Mouse (Mus musculus) heart, adult 2 months (tissue): ENCODE measurements around the gene Dusp14.

Source experiments
- CTCF ChIP-seq: fragments of 200-600 bp; IDR thresholded peaks from 2 replicates; pipeline ENCODE4 v1.8.1; 2022; ENCODE audit warnings: antibody characterized with exemption, mild to moderate bottlenecking, moderate library complexity
- EP300 ChIP-seq: fragments of 200-500 bp; IDR thresholded peaks from 2 replicates; pipeline ENCODE4 v1.6.1; 2011; ENCODE audit warnings: low read depth, low read length, control low read depth; ENCODE audit not compliant: insufficient read depth
- POLR2A ChIP-seq: fragments of 200-500 bp; IDR thresholded peaks from 2 replicates; pipeline ENCODE4 v1.6.1; 2011; ENCODE audit warnings: mild to moderate bottlenecking, low read depth, low read length, control low read depth; ENCODE audit not compliant: insufficient read depth

DNA sequence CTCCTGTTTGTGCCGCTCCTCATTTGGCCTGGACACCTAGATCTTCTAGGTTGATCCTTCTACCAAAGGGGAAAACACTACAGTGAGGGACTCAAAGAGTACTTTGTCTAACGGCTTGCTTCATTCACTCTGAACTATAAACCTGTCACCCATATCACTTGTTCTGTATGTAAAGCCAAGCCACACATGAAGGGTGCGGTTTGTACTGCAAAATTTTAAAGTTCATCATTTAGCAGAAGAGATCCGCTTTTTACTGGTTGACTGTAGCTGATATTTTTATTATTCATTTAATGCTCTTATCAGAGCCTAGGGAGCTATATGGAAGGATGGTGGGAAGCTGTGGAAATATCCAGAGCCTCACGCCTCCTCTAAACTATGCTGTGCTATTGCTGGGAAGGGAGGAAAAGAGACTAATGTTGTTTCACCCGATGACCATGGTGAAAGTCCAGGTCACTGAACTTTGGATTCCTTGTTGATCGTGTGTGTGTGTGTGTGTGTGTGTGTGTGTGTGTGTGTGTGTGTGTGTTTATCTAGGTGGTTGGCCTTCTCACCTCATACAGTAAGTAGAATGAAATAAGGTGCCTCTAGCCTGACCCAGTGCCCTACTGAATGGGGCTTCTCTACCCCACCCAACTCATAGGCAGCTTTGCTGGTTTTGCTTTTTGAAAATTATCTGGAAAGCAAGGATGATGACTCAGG, 52.1 kb downstream of the Dusp14 start:
- TF ChIP-seq CTCF (no peak), EP300 (no peak), POLR2A (no peak)
